Mouse (Mus musculus) erythroblast, adult 5-6 weeks (primary cell): ENCODE measurements at regions not wholly inside any gene's neighbourhood (a gene's known extent, or its start where the extent isn't known, plus 50 kb on each side); places are given as distances from the start of the nearest gene placed in this dataset.

Experiments used
- ATAC-seq: replicated peaks from 2 replicates; pipeline ENCODE4 v1.8.0; 2016; ENCODE audit warnings: moderate number of reproducible peaks, mild to moderate bottlenecking, moderate TSS enrichment, inconsistent platforms; ENCODE audit not compliant: poor library complexity, low FRiP score, severe bottlenecking

DNA sequence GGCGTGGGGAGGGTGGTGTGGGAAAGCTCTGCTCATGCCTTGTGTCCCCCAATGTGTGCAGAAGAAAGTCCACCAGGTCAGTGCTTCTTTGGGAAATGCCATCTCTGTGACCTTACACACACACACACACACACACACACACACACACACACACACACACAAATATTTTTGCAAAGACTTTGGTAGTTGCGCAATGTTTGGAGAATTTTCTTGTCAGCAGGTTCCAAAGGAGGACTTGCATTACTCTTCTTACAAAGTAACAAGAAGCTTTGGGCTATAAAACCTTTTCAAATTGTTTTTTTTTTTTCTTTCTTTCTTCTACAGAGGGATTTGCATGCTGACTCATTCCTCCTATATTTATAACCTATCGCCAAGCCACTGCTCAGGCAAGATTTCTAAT, 59.1 kb upstream of the Npvf start:
- ATAC-seq = no peak

DNA sequence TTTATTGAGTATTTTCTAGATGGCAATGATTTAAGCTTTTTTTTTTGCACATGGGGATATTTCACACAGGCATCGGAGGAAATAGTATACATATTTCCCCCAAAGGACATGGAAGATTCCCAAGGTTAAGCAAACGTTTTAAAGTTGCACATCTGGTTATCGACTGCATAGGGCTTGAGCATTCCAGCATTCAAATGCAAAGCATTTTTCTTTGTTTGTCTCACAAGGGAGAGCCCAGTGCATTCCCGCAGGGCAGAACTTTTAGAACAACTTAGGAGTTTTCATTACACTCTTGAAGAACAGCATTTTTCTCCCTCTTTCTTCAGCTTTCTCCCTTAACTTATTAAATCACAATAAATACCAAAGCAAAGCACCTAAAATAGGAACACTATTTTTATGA, 64.4 kb upstream of the Npvf start:
- no peak for ATAC-seq

DNA sequence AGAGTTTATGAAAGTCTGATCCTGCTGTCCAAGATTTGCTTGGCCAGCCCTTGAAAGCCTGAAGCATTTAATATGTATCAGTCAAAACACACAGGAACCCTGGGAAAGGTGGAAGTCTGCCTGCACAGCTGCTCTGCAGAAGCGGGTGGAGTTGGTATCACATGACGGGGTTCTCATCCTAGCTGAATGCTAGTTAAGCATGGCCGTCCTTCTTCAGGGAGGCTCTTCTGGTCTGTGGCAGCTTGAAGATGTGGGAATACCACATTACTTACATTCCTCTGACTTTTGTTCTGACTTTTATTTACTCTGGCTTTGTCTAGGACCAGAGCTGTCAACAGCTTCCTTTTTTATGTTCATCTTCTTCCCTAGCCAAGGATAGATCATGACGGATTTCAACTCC, 66.1 kb upstream of the Npvf start:
- ATAC-seq = no peak

DNA sequence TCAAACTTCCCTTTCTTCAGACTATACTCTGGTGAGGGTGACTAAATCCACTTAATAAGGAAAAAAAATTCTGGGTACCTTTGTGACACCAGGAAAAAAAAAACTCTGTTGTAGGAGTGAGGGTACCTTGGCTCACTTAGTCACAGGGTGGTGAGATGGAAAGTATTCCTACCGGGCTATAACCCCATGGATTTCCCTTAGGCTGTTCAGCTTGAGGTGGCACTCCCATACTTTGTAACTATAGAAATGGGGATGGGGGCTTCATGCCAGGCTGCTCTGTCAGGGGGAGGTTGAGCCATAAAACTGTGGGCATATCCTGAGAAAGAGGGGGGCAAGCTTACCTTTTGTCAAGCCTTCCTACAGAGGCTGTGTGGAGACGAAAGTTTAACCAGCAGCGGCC, 71.4 kb upstream of the Npvf start:
- no peak for ATAC-seq

DNA sequence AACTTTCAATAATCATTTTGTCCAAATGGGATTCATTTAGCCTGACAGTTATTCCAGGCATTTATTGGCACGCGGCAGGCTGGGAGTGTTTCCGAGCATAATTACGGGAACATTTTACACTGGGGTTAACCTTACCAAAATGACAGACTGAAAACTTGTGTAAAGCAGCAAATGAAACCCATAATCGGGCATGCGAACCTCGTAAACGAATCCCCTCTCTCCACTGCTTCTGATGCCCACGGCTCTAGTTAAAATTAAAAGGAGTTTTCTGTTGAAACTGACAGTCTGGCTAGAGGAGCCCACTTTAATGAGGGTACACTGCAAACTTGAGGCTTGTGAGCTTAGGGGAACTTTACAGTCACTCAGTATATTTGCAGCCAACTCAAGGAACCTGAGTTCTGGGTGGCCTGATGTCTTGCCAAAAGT, 71.9 kb upstream of the Npvf start:
- ATAC-seq = no peak

DNA sequence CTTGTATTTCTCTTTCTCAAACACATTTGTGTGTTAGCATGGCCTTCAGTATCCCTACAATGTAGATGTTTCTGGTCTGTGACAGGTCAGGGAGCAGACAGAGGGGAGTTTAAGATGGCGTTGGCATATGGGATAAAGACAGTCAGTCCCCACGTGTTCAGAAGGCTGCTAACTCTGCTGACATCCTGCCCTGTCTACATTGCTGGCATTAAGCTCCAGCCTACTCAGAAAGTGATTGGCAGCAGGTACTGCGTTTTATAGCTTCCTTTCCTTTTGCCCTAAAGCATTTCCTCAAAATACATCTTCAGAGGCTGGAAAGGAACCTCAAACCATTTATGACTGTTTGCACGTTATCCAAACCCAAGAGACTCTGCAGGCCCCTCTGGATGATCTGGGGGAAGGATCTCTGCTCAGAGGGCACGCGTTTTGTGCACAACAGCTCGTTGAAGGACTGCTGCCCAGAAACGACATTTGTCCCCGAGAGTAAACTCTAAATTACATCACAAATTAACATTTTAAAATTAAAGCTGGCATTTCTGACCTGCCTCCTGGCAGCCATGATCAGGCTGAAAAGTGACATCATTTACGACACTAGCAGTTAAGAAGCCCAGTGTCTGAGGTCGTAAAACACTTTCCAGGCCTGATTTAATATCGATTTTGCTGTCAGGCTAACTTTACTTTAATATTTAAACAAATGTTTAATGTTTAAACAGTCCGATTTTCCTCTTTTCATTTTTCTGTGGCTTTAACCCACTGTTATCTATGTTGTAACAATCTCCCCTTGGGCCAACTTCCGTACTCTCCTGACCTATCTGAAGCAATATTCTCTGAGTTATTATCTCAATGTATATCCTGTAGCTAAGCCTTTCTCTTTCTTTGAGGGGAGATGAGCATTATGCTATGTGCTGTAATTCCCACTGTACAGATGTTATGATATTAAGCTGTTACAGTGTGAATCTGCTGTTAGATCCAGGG, 76.8 kb upstream of the Npvf start:
- no peak for ATAC-seq

DNA sequence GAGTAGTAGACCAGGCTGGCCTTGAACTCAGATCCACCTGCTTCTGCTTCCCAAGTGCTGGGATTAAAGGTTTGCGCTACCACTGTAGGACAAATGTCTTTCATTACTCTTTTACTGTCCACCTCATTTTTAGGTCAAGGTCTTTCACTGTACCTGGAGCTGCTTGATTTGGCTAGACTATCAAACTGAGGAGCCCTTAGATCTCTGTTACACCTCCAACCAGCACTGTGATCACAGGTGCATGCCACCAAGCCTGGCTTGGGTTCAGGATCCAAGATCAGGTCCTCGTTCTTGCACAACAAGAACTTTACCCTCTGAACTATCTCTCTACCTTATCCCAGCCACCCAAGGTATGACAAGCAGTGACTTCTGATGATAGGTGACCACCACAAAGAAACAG, 80.5 kb upstream of the Npvf start:
- no peak for ATAC-seq

DNA sequence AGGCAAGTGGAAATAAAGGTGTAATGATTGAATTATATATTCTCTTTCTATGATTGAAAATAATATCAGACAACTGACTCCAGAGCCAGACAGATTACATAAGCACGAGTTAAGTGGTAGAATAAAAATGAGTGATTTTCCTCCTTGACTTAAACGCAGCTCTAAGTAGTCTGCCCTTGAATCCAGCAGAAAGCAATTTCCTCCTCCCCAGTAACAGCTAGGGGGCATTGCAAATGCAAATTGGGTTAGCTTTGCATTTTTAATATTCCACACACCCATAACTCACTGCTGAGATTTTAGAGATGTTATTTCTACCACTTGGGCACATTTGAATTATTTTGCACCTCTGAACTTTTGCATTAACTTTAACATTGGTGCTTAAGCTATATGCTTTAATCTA, 81.6 kb upstream of the Npvf start:
- ATAC-seq = no peak

DNA sequence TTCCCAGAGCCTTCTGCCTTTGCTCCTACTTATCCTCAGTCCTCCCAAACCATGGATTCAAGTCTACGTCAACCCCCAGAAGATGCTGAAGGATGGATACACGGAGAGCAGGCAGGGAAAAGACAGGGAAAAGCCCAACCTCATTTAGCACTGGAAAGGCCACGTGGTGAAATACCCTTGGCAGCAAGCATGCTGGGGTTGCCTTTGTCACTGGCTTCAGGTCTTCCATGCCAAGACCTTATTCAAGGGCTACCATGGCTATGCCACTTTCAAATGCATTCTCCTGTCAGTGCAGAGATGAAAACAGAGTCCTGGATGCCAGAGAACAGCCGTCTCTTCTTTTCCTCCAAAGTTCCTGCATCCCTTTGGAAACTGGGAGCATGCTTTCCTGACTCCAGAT, 87.8 kb upstream of the Npvf start:
- no peak for ATAC-seq

DNA sequence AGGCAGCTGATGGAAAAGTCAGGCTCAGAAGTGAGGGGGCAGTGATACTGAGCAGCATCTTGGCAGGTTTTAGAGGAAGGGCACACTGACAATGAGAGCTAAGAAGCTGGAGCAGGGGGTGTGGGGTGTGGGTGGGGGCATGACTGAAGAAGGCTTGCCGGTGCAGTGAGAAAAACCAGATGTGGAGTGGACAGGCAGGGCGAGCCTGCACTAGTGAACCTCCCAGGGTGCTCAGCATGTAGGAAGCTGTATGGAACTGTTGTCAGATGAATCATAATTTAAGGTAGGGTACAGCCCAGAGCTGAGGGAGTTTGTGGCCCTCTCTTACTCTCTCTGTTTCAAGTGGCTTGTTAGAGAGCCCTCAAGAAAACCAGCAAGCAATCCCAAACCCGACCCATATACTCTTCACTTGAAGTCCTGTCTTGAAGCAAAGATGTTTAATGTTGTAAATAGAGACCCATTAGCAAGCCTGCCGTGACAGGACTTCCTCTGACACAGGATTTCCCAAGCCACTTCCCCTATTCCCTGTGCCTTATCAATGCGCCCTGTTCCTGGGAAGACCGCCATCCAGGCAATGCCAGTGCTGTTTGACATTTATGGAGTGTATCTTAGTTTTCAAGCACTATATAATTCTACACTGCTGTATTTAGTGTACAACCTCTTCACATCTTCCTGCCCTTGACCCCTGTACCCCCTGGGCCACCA, 90.4 kb upstream of the Npvf start:
- ATAC-seq = no peak

DNA sequence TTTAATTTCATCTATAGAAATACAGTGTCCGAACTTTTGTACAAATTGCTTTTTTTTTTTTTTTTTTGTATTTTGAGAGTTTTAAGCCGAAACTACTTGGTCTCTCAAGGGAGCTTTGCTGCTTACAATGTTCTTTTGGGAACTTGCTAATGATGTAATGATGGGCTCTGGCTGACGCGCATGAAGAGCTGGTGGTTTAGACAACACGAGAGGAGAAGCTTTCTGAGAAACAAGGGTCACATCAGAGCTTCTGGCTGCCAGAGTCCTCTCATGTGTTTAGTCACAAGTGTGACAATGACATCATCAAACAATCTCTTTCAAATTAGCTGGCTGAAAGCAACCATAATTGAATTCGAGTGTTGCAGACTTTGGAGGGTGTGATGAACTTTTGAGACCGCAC, 98.9 kb upstream of the Npvf start:
- ATAC-seq = no peak

DNA sequence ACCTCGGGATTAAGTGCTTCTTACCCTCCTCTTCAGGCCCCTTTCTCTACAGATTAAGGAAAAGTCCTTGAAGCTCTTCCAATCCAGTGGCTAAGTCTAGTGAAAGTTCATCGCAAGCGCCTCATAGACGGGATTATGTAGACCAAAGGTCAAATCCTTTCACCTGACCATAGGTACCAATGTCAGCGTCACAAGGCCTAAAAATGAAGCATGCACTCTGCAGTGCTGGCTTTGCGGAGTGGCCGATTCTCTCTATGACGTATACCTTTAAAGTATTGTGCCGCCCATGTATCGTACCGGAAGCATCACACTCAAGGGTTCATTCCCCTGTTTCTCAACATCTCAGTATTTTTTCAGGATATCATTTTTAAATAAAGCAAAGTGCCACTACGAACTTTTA, 100.5 kb upstream of the Npvf start:
- no peak for ATAC-seq

DNA sequence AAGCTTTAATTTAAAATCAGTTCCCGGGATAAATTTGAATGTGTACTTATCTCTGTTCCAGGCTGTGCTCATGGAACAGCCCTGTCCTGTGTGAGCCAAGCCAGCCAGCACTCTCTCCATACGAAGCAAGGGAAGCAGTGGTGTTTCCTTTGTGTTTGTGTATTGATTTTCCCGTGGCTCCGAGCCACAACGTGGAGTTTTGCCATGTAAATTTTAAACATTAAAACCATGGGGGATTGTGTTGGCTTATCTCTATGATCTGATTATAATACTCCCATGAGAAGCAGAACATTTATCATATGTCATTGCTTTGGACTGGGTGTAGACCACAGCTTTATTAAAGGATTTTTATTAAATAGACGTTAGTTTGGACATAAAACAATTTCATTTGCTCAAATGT, 106.1 kb upstream of the Npvf start:
- ATAC-seq = no peak

DNA sequence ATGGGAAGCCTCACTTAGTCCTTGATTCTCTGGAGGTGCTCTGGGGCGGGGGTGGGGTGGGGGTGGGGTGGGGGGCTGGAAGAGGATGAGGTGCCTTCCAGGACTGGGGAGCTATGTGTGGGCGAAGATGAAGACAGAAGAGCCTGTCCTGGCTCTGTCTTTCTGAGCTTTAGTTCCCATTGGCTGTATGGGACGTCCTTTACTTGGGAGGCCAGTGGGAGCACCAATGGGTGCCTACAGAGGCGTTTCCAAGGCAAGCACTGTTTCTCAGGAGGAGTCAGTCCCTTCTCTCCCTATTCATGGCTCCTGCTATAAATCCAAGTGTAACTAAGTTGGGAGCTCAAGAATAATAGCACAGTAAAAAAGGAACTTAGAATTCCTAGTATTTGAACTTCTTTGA, 108.9 kb upstream of the Npvf start:
- no peak for ATAC-seq

DNA sequence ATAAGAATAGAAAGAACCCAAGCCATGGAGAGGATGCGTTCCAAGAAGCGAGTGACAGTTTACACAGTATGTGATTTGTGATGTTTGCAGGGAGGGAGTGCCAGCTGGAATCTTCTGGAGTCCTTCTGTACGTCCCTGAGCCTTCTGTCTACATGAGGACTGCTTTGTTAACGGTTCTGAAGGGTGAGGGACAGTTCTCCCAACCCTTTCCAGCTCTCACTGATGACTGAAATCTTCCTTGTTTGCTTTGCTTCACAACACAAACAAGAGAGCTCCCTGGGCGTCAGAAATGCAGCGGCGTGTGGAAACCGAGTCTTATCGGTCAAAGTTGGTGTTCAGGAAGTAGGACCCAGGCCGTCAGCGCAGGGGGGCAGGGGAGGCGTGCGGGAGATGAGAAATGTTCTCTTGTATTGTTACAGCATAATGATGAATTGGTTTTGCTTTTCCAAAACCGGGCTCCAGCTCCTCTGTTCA, 112.2 kb upstream of the Npvf start:
- no peak for ATAC-seq

DNA sequence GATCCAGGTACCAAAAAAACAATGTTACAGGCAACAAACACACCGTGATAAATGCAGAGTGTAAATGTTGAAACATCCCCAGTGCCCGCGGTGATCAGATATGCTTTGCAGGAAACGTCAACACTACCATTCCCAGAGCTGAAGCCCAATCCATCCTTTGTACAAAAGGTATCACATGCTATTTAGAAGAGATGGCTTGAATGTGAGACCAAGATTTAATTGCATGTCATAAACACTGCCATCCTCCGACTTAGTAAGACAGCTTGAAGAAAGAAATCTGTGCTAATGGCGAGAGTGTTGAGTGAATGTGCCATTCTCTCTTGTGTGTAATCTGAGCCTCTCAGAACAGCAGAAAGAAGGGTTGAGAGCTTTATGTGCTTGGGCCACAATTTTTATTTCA, 112.9 kb upstream of the Npvf start:
- no peak for ATAC-seq

DNA sequence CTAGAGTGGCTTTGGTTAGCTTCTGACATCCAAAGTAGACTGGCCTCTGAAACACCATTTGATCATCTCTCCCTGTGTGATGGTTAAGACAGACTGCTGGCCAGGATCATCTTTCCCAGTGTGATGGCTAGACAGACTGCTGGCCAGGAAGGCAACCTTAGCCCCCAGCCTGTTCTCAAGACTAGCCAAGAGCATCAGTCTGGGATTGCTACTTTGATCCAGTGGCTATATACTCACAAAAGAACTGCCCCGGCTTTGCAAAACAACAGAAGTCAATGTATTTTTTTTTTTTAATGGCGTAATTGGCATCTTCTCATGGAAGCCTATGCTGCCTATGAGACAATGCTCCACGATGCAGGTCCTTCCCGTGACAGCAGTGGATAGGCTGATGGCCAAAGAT, 113.6 kb upstream of the Npvf start:
- no peak for ATAC-seq

DNA sequence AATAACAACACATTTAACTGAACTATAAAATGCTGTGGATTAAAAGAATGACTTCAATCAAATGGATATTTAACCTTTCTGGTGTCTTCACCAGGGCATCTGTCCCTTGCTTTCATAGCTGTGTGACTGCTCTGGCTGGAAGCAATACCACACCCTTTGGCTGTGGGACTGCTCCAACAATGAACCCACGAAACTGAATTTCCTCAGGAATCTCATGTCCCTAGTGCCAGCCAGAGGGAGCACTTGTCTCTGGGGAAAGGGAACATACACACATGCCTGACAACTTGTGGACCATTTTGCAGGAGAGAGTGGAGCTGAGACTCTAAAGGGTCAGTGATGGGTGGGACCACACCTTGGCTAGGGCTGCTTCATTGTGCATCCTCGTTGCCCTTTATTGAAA, 114.9 kb upstream of the Npvf start:
- no peak for ATAC-seq

DNA sequence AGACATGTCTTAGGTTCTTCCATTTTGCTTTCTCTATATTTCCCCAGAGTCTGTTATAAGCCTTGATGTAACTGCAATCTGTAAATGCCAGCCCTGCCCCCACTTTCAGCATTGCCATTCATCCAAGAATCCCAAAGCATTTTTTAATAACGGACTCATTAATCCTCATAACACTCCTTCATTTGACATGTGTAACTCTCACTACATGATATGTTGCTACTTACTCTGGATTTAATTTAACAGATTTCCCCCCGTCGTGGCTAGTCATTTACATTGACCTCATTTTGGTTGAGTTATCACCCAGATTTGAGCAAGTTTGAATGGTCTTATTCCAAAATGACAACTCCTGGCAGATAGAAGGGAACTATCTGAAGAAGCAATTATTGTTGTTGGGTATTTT, 116.2 kb upstream of the Npvf start:
- no peak for ATAC-seq

DNA sequence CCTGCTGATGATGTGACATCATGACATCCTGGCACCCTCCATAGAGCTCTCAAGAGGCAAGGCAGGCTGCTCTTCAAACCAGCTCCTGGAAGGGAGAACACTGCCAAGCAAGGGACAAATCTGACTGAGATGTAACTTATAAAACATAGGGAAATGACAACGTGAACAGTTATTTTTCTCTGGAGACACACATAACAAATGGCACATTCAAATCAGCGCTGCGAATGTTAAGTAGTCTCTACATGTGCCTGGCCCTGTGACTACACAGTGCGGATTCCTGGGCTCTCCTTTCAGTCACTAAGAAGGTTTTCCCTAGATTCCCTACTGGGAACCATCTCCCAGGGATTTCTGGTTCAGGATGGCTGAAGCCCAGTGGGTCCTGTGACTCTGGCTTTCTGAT, 121.4 kb upstream of the Npvf start:
- no peak for ATAC-seq

DNA sequence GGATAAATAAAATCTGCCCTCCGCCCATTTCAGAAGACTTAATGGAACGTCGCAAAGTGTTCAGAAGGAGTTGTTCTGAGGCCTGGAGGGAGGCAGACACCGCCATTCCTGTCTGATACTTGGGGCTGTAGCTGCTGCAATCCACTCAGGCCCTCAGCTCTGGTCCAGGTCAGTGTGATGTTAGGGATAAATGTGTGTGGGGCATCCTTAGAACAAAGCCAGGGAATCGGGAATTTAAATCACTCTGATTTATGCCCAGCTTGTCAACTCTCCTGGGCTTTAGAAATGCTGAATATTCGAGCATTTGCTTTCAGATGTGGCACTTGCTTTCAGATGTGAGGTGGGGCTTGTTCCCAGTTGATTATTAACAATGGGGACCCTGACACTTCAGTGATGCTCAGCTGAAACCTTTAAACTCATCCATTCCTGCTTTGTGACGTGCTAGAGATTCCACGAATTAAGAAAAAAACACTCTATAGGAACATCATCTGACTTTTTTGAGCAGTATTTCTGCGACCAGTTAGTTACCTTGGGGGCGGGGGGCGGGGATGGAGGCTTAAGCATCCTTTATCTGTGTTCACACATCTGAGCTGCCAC, 122.1 kb upstream of the Npvf start:
- ATAC-seq = no peak
